Mouse (Mus musculus): ENCODE measurements at regions not wholly inside any gene's neighbourhood (a gene's known extent, or its start where the extent isn't known, plus 50 kb on each side); places are given as distances from the start of the nearest gene placed in this dataset.

- Histone ChIP-seq H3K9ac (ENCODE audit: low read length) (no peak overlapping the region), H3K4me1 (ENCODE audit: control insufficient read depth, insufficient read depth, low read length) (no peaks in the 10 kb centered on the region), H3K36me3 (ENCODE audit: control insufficient read depth, insufficient read depth, low read length) (no peaks in the 10 kb centered on the region), H3K9me3 (replicated peaks; ENCODE audit: control insufficient read depth, low read length) (no peaks in the 10 kb centered on the region), H3K4me3 (ENCODE audit: low read depth, low read length) (no peak overlapping the region), H3K27me3 (replicated peaks; ENCODE audit: control insufficient read depth, insufficient read depth, low read length) (no peaks in the 10 kb centered on the region), H3K4me2 (ENCODE audit: low read length) (no peak overlapping the region), H3K27ac (ENCODE audit: low read depth, low read length) (no peak overlapping the region)
- no peak for ATAC-seq
- 25% methylated on average over 6 of the region's 6 CpGs for WGBS
- peak; percentile 41 for DNase-seq (ENCODE audit: low spot score)
These were observed 85.0 kb upstream of the Pcdh18 start for GRCm38 (mm10) chr3:49842119-49842518.

GRCm38 (mm10) chr3:49840448-49841156 lies 83.5 kb upstream of the Pcdh18 start:
- Histone ChIP-seq H3K36me3 (ENCODE audit: control insufficient read depth, insufficient read depth, low read length) (no peaks in the 10 kb centered on the region), H3K27me3 (replicated peaks; ENCODE audit: control insufficient read depth, insufficient read depth, low read length) (no peaks in the 10 kb centered on the region), H3K9ac (ENCODE audit: low read length) (no peak overlapping the region), H3K4me1 (ENCODE audit: control insufficient read depth, insufficient read depth, low read length) (no peaks in the 10 kb centered on the region), H3K9me3 (replicated peaks; ENCODE audit: control insufficient read depth, low read length) (no peaks in the 10 kb centered on the region), H3K4me3 (ENCODE audit: low read depth, low read length) (no peak overlapping the region), H3K4me2 (ENCODE audit: low read length) (no peak overlapping the region), H3K27ac (ENCODE audit: low read depth, low read length) (no peak overlapping the region)
- 67% methylated on average over 10 of the region's 10 CpGs for WGBS
- ATAC-seq (no peak), DNase-seq (ENCODE audit: low spot score) (no peak)

GRCm38 (mm10) chr3:49814401-49814800 lies 57.3 kb upstream of the Pcdh18 start:
- H3K9me3 ChIP-seq (replicated peaks; ENCODE audit: control insufficient read depth, low read length), result no peaks in the 10 kb centered on the region
- no peak overlapping the region for H3K4me2 ChIP-seq (ENCODE audit: low read length)
- H3K27ac ChIP-seq (ENCODE audit: low read depth, low read length), result no peak overlapping the region
- H3K27me3 ChIP-seq (replicated peaks; ENCODE audit: control insufficient read depth, insufficient read depth, low read length), result no peaks in the 10 kb centered on the region
- H3K36me3 ChIP-seq (ENCODE audit: control insufficient read depth, insufficient read depth, low read length), result no peaks in the 10 kb centered on the region
- no peak overlapping the region for H3K9ac ChIP-seq (ENCODE audit: low read length)
- DNase-seq (ENCODE audit: low spot score) (no peak), ATAC-seq (no peak)
- no peaks in the 10 kb centered on the region for H3K4me1 ChIP-seq (ENCODE audit: control insufficient read depth, insufficient read depth, low read length)
- 89% methylated on average over 5 of the region's 5 CpGs for WGBS
- H3K4me3 ChIP-seq (ENCODE audit: low read depth, low read length), result no peak overlapping the region

- no peak overlapping the region for H3K9ac ChIP-seq (ENCODE audit: low read length)
- WGBS, result 49% methylated on average over 5 of the region's 5 CpGs
- DNase-seq (ENCODE audit: low spot score), result no peak
These were observed 50.6 kb upstream of the Pcdh18 start for GRCm38 (mm10) chr3:49807721-49808120.

GRCm38 (mm10) chr3:49807280-49807679 lies 50.2 kb upstream of the Pcdh18 start:
- H3K36me3 ChIP-seq (ENCODE audit: control insufficient read depth, insufficient read depth, low read length), result no peaks in the 10 kb centered on the region
- H3K4me2 ChIP-seq (ENCODE audit: low read length), result no peak overlapping the region
- H3K27ac ChIP-seq (ENCODE audit: low read depth, low read length), result no peak overlapping the region
- no peak for ATAC-seq
- DNase-seq (ENCODE audit: low spot score), result no peak
- 85% methylated on average over 1 of the region's 1 CpGs for WGBS
- H3K27me3 ChIP-seq (replicated peaks; ENCODE audit: control insufficient read depth, insufficient read depth, low read length), result no peaks in the 10 kb centered on the region
- H3K9me3 ChIP-seq (replicated peaks; ENCODE audit: control insufficient read depth, low read length), result no peaks in the 10 kb centered on the region
- no peak overlapping the region for H3K9ac ChIP-seq (ENCODE audit: low read length)
- no peak overlapping the region for H3K4me3 ChIP-seq (ENCODE audit: low read depth, low read length)
- no peaks in the 10 kb centered on the region for H3K4me1 ChIP-seq (ENCODE audit: control insufficient read depth, insufficient read depth, low read length)

More at GRCm38 (mm10) chr3:49807721-49808120, 50.6 kb upstream of the Pcdh18 start:
- no peak for ATAC-seq
- H3K9me3 ChIP-seq (replicated peaks; ENCODE audit: control insufficient read depth, low read length), result no peaks in the 10 kb centered on the region
- H3K36me3 ChIP-seq (ENCODE audit: control insufficient read depth, insufficient read depth, low read length), result no peaks in the 10 kb centered on the region
- H3K4me1 ChIP-seq (ENCODE audit: control insufficient read depth, insufficient read depth, low read length), result no peaks in the 10 kb centered on the region
- H3K4me3 ChIP-seq (ENCODE audit: low read depth, low read length), result no peak overlapping the region
- no peak overlapping the region for H3K4me2 ChIP-seq (ENCODE audit: low read length)
- H3K27ac ChIP-seq (ENCODE audit: low read depth, low read length), result no peak overlapping the region
- H3K27me3 ChIP-seq (replicated peaks; ENCODE audit: control insufficient read depth, insufficient read depth, low read length), result no peaks in the 10 kb centered on the region

Data from forebrain, embryonic 14.5 days (tissue).